Mouse (Mus musculus): ENCODE results near the gene Rnasel.
A peak's percentile ranks its signal among the peaks of the same experiment; 100 is the strongest.

Rnasel gene

GRCm38 (mm10) chr1:153736096-153736495 lies 13.1 kb upstream of the Rnasel start:
- DNase-seq (ENCODE audit: low read depth, low spot score): no peak

GRCm38 (mm10) chr1:153737101-153738085 lies 11.8 kb upstream of the Rnasel start:
- DNase-seq (ENCODE audit: low read depth, low spot score): no peak

DNA sequence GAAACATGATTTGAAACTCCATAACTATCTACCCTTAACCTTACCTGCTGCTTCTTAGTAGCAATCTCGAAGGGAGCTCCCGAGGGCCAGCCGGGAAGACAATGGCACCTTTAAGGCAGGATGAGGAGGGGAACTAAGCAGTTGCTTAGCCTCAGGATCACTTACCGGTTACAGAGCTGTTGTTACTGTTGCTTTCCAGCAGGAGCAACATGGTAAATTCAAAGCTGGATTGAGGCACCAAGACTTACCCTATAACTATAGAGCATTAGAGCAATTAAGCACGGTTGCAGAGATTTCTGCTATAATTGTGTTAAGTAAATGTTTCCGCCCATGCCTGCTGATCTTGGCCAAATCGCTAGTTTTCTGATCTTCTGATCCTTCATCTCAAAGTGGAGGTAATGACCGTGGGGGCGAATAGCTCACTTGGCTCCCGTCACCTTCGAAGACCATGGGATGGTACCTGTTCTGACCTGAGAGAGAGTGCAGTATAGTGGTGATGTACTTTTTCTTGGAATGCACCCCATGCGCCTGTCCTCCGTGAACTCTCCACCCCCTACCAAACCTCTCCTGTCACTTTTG lies 9.7 kb upstream of the Rnasel start:
- no peak for DNase-seq (ENCODE audit: low read depth, low spot score)

DNA sequence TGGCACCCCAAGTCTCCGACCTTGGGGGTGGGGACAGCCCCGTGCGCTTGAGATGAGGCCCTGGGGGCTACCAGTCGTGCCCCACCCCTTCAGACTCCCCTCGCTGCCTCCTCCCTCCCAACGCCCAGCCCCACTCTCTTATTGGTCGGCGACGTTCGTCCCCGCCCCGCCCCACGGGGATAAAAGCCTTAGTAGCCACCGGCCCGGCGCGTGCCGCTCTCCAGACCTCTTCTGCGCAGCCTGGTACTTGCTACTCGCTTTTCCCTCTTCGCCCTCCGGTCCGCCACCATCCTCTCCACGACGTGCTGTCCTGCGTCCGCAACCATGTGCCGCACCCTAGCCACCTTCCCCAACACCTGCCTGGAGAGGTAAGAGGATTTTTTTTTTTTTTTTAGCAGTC lies 9.1 kb upstream of the Rnasel start, which contains the start of gene Rgs16:
Rgs16 (plus strand) TSS at position 205 of the 400 bp plus-strand sequence.
- no peak for DNase-seq (ENCODE audit: low read depth, low spot score)

GRCm38 (mm10) chr1:153740775-153741400 lies 8.3 kb upstream of the Rnasel start:
- DNase-seq (ENCODE audit: low read depth, low spot score): no peak

DNA sequence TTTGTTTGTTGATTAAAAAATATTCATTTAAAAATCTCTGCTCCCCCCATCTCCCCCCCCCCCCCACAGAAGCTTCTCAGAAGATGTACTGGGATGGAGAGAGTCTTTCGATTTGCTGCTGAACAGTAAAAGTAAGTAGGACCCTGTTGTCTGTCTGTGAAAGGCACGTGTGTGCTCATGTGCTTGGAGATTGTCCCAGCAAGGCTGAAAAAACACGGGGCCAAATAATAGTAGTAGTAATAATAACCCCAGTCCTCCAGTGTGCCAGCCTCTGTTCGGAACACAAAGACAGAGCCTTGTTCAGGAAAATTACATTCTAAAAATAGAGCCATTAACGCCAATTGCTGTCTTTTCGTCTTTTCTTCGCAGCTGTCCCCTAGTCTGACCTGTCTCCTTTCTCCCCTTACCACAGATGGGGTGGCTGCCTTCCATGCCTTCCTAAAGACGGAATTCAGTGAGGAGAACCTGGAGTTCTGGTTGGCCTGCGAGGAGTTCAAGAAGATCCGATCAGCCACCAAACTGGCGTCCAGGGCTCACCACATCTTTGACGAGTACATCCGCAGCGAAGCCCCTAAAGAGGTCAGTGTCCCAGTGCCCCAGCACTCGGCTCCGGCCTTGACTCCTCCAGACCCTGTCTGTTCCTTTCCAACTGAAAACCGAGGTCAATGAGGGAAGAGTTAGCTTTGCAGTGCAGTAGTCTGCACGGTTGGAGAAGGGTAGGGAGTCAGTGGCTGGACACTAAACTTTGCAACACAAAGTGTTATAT lies 7.5 kb upstream of the Rnasel start:
- DNase-seq (ENCODE audit: low read depth, low spot score): no peak

DNA sequence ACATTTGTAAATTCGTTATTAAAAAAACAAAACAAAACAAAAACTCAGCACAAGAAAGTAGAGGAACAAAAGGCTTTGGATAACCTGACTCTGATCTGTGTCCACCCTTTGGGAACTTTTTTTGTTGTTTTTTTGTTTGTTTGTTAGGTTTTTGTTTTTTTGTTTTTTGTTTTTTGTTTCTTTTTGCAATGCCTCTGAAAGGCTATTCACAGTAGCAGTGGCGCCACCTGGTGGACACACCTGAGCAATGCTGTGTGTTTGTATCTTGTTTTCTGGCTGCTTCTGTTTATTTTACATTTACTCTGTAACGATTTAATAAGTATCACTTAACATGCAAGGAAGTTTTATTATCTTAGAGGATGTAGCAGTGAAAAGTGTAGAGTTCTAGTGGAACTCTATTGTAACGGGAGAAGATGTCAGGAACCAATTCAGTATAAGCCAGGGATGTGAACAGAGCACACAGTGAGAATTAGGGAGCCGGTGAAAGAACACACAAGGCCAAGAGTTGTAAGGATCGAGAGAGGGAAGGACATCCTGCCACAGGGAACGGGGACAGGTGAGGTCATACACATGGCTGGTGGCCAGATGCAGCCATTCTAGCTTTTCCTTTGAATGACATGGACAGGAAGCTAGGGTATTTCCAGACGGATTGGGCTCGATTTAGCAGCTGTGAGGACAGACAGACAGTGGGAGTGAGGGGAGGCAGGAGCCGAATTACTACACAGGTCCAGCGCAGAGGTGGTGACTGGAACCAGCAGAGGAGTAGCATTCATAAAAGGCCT lies 6.7 kb upstream of the Rnasel start:
- peak; percentile 42 for DNase-seq (ENCODE audit: low read depth, low spot score)

DNA sequence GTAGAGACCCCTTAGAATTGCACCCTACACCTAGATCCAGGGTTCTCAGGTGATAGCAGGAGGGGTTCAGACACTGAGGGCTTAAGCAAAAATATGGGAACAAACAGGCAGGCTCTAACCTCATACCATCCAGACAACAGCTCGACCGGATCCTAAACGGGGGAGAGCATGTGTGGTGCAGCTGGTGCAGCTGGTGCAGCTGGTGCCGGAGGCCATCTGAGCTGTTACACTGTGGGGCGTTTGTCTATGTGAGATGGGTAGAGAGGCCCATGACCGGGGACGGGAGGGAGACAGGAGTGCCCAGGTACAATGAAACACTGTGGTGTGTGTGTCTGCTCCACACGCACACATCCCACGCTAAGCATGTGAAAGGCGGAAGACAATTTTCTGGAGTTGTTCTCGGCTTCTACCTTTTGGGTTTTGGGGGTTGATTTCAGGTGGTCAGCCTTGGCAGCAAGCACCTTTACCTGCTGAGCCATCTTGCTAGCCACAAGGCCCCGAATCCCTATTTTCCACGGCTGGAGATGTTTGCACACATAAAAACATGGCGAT lies 3.0 kb upstream of the Rnasel start:
- no peak for DNase-seq (ENCODE audit: low read depth, low spot score)

- peak; percentile 49 for DNase-seq (ENCODE audit: low read depth, low spot score)
Measured at GRCm38 (mm10) chr1:153746728-153747127, 2.5 kb upstream of the Rnasel start.

- DNase-seq (ENCODE audit: low read depth, low spot score): no peak
Measured at GRCm38 (mm10) chr1:153747861-153748530, 1.2 kb upstream of the Rnasel start.

DNA sequence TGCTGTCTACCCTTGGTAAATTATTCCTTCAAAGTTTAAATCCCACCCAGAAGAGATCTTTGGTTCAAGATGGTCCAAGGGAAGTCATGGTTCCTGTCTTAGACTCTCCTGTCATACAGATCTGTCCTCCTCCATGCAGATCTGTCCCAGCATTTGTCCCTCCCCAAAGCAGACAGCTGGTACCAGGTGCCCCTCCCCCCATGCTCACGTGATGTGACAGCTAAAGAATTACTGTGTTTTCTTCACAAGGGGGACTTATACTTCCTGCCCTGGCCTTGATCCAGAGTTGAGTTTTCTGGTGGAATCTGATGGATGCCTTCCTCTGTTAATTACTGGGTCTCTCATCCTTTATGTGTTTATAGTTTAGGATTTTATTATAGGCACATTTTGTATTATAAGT lies 677 bp upstream of the Rnasel start:
- DNase-seq (ENCODE audit: low read depth, low spot score): peak; percentile 45

- peak; percentile 48 for DNase-seq (ENCODE audit: low read depth, low spot score)
Measured at GRCm38 (mm10) chr1:153750054-153750453, 828 bp downstream of the Rnasel start.

DNA sequence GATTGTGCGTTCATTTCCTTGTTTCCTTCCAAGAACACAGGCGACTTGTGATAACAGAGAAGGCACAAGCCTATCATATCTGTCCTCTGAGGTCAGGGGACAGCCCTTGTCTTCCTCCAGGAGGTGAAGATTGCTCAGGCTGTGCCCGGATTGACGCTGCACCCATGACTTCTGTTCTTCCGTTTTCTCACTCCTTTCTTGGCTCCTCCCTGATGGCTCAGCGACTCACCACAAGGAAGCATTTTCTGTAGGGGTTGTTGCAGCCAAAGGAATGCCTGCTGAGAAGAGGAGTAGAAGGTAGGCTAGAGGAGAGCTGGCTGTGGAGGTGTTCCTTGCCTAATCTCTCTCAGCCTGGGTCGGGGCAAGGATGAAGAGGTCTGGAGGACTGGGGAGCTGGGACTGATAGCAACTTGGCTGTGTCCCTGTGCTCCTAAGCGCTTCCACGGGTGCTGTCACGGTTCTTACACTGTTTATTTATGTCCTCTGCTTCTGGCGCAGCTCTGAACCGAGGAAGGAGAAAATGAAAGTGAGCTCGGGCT lies 2.6 kb downstream of the Rnasel start:
- DNase-seq (ENCODE audit: low read depth, low spot score): peak; percentile 25

DNA sequence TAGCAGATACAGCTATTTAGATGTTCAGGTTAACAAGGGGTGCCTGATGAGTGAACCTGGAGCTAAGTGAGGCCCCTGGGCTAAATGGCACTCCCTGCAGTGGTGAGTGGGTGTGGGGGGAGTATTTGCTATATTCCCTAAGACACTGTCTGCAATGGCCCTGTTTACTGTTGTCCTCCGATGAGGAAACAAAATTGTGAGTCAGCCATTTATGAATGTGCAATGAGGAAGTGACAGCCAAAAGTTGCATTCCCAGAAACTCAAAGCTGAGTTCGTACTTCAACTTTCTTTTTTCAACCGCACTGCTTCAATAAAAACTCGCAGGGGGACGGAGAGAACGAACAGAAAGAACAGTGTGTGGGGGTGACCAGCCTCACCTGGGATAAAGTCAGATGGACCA lies 3.3 kb downstream of the Rnasel start:
- no peak for DNase-seq (ENCODE audit: low read depth, low spot score)

GRCm38 (mm10) chr1:153753725-153754464 lies 4.7 kb downstream of the Rnasel start:
- DNase-seq (ENCODE audit: low read depth, low spot score): no peak

GRCm38 (mm10) chr1:153764136-153764535 lies 14.9 kb downstream of the Rnasel start:
- no peak for DNase-seq (ENCODE audit: low read depth, low spot score)

- DNase-seq (ENCODE audit: low read depth, low spot score): no peak
Measured at GRCm38 (mm10) chr1:153766298-153766697, 17.1 kb downstream of the Rnasel start.

- no peak for DNase-seq (ENCODE audit: low read depth, low spot score)
Measured at GRCm38 (mm10) chr1:153767281-153767680, 18.1 kb downstream of the Rnasel start.

GRCm38 (mm10) chr1:153768465-153768864 lies 19.2 kb downstream of the Rnasel start:
- no peak for DNase-seq (ENCODE audit: low read depth, low spot score)

All from c-Kit-negative CD71-positive TER-119-positive erythroid progenitor cells, embryonic 14.5 days (primary cell).